21 mouse cellular contexts compared by ENCODE assay signal in genomic region chr9:21622676-21623075, GRCm38 (mm10).
"Had no signal": no experiment of that assay in that cellular context is flagged by ENCODE, and none has a peak within 500 bp of the region (broad histone marks: within the 10 kb centered on the region; RNA-seq: fewer than 3 reads in every experiment).

No protein-coding gene starts in this region.

- H3K4me2 ChIP-seq: limb, embryonic 13.5 days; lung, embryonic 14.5 days; midbrain, embryonic 11.5 days; neural tube, embryonic 13.5 days had no signal

- H3K4me3 ChIP-seq: layer of hippocampus, adult 2 months; limb, embryonic 10.5 days; limb, embryonic 13.5 days; megakaryocyte, embryonic 14.5 days; neural tube, embryonic 13.5 days had no signal

- H3K9me3 ChIP-seq: limb, embryonic 10.5 days; limb, embryonic 13.5 days; megakaryocyte, embryonic 14.5 days; neural tube, embryonic 13.5 days had no signal

- ATAC-seq: intestine, postnatal 0 days; lung, postnatal 0 days had no signal

- H3K9ac ChIP-seq: limb, embryonic 13.5 days; lung, embryonic 14.5 days; neural tube, embryonic 13.5 days had no signal

- H3K27me3 ChIP-seq: limb, embryonic 13.5 days; megakaryocyte, embryonic 14.5 days; neural tube, embryonic 13.5 days had no signal

- DNase-seq: kidney, adult 2 months; kidney, postnatal 25 days; layer of hippocampus, adult 9-11 months; lung, embryonic 14.5 days; midbrain, embryonic 14.5 days; right cerebral cortex, postnatal 14 days; right cerebral cortex, postnatal 4 days; thymus, adult 2 months; thymus, postnatal 14 days; thymus, postnatal 4 days had no signal

- H3K27ac ChIP-seq: kidney, postnatal 0 days; layer of hippocampus, adult 2 months; limb, embryonic 10.5 days; limb, embryonic 13.5 days; macrophage; neural tube, embryonic 13.5 days; stomach, postnatal 0 days had no signal
